ENCODE assay signal across 8 mouse cellular contexts in the genomic region with DNA sequence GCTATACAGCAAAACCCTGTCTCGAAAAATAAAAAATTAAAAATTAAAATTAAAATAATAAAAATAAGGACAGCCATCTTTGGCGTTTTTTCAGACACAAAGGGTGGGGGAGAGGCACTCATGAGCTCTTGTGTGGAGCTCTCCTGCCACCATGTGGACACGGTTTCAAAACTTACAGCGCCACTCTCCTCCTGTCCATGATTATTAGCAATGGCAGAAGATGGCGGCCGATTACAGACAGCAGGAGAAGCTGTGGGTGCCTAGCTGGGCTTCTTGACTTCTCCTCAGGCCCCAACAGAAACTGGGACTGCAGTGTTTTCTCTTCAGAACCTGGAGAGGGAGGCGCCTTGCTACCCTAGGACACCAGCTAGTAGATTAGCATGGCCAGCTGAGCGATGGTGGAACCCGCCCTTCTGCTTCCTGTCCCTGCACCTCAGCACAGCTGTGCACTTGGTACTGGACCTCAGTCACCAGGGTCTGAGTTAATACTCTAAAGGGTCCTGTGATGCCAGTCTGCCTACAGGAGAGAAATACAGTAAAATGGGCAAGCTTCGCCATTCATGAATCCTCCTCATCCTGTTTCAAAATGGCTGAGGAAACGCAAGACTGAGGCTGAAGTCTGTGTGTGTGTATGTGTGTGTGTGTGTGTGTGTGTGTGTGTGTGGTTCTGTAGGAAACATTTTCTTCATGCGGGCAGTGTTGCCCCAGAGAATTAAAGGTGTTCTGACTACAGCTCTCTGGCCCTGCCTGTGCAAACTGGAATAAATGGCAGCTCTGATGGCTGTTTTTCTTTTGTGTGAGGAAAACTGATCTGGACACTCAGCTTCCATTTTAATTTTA.
DNase-seq lines count a peak whose midpoint lies in the region; ATAC-seq and TF ChIP-seq lines count a peak whose summit lies in the region.

No protein-coding gene starts in this region.

- H3K4me3 ChIP-seq in kidney, adult 2 months (ENCODE audit: insufficient read depth, low read depth, low read length): no peak overlapping the region
- no peak overlapping the region for H3K4me3 ChIP-seq in ES-Bruce4 (ENCODE audit: low read depth, low read length)
- no peak overlapping the region for H3K4me3 ChIP-seq in hindbrain, embryonic 11.5 days (ENCODE audit: low read depth, low read length)
- H3K4me3 ChIP-seq in liver, embryonic 16.5 days (ENCODE audit: low read depth, low read length): peak overlapping the region; percentile 32

- 96% methylated on average over 12 of the region's 12 CpGs for WGBS in kidney, adult 2 months
- WGBS in hindbrain, embryonic 11.5 days: 80% methylated on average over 12 of the region's 12 CpGs
- WGBS in liver, embryonic 16.5 days (ENCODE audit: insufficient replicate concordance): 55% methylated on average over 12 of the region's 12 CpGs

- H3K27me3 ChIP-seq in kidney, adult 2 months (replicated peaks; ENCODE audit: control insufficient read depth, insufficient read depth, low read length): no peaks in the 10 kb centered on the region
- H3K27me3 ChIP-seq in ES-Bruce4 (ENCODE audit: control insufficient read depth, insufficient read depth, low read length, poor library complexity, severe bottlenecking): no peaks in the 10 kb centered on the region
- H3K27me3 ChIP-seq in hindbrain, embryonic 11.5 days (ENCODE audit: control insufficient read depth, insufficient read depth, low read length): no peaks in the 10 kb centered on the region
- no peaks in the 10 kb centered on the region for H3K27me3 ChIP-seq in liver, embryonic 16.5 days (ENCODE audit: control insufficient read depth, insufficient read depth, low read depth, low read length)

- peak; percentile 62 for DNase-seq in kidney, adult 11 months
- no peak for DNase-seq in kidney, adult 2 months
- DNase-seq in c-Kit-positive CD71-positive TER-119-positive erythroid progenitor cells, embryonic 14.5 days (ENCODE audit: low spot score): peak; percentile 47
- DNase-seq in hindbrain, embryonic 11.5 days (ENCODE audit: low spot score): peak; percentile 58
- DNase-seq in T-cell, adult 2 months (ENCODE audit: low spot score): no peak
- no peak for DNase-seq in adrenal gland, postnatal 25 days

- TF ChIP-seq POLR2A in kidney, adult 2 months (IDR thresholded peaks at IDR 0.05; ENCODE audit: low read depth, low read length): no peak
- no peak for TF ChIP-seq POLR2A in ES-Bruce4 (IDR thresholded peaks at IDR 0.05; ENCODE audit: insufficient read depth, low read length)

- H3K9me3 ChIP-seq in ES-Bruce4 (replicated peaks; ENCODE audit: control insufficient read depth, insufficient read depth, low read length, poor library complexity, severe bottlenecking): no peaks in the 10 kb centered on the region
- no peaks in the 10 kb centered on the region for H3K9me3 ChIP-seq in hindbrain, embryonic 11.5 days (ENCODE audit: control insufficient read depth, low read length)
- H3K9me3 ChIP-seq in liver, embryonic 16.5 days (replicated peaks; ENCODE audit: control insufficient read depth, low read length): no peaks in the 10 kb centered on the region

- no peak for ATAC-seq in hindbrain, embryonic 11.5 days (ENCODE audit: low FRiP score)
- no peak for ATAC-seq in liver, embryonic 16.5 days (ENCODE audit: low read depth)

- no peak overlapping the region for H3K9ac ChIP-seq in ES-Bruce4 (ENCODE audit: low read depth, poor library complexity, severe bottlenecking)
- H3K9ac ChIP-seq in hindbrain, embryonic 11.5 days (ENCODE audit: low read depth, low read length): no peak overlapping the region
- no peak overlapping the region for H3K9ac ChIP-seq in liver, embryonic 16.5 days (ENCODE audit: low read depth, low read length)

- no peak for TF ChIP-seq EP300 in ES-Bruce4 (IDR thresholded peaks at IDR 0.05; ENCODE audit: insufficient read depth, low read depth, low read length)

- no peak for TF ChIP-seq CTCF in kidney, adult 2 months (conservative IDR thresholded peaks at IDR 0.05; ENCODE audit: insufficient read depth, insufficient read length, low read depth, low read length)
- peak; percentile 18 for TF ChIP-seq CTCF in ES-Bruce4 (IDR thresholded peaks at IDR 0.05; ENCODE audit: low read depth, low read length)

- no peak overlapping the region for H3K4me2 ChIP-seq in hindbrain, embryonic 11.5 days (replicated peaks; ENCODE audit: low read depth, low read length)
- peak overlapping the region; percentile 30 for H3K4me2 ChIP-seq in liver, embryonic 16.5 days (ENCODE audit: low read depth, low read length)

- H3K4me1 ChIP-seq in kidney, adult 2 months (ENCODE audit: control insufficient read depth, insufficient read depth, low read length): no peaks in the 10 kb centered on the region
- no peaks in the 10 kb centered on the region for H3K4me1 ChIP-seq in ES-Bruce4 (ENCODE audit: control insufficient read depth, insufficient read depth, low read length)
- H3K4me1 ChIP-seq in hindbrain, embryonic 11.5 days (replicated peaks; ENCODE audit: control insufficient read depth, insufficient read depth, low read length): no peaks in the 10 kb centered on the region
- H3K4me1 ChIP-seq in liver, embryonic 16.5 days (ENCODE audit: control insufficient read depth, low read depth, low read length): no peaks in the 10 kb centered on the region

- no peak overlapping the region for H3K27ac ChIP-seq in kidney, adult 2 months (ENCODE audit: insufficient read depth, low read depth, low read length)
- H3K27ac ChIP-seq in ES-Bruce4 (ENCODE audit: insufficient read depth, low read length): no peak overlapping the region
- no peak overlapping the region for H3K27ac ChIP-seq in hindbrain, embryonic 11.5 days (ENCODE audit: low read depth, low read length)
- H3K27ac ChIP-seq in liver, embryonic 16.5 days (ENCODE audit: low read length): no peak overlapping the region

- H3K36me3 ChIP-seq in kidney, adult 2 months (ENCODE audit: control insufficient read depth, insufficient read depth, low read length): no peaks in the 10 kb centered on the region
- H3K36me3 ChIP-seq in ES-Bruce4 (ENCODE audit: control insufficient read depth, insufficient read depth, low read length, poor library complexity, severe bottlenecking): peaks cover 23% of the 10 kb centered on the region
- no peaks in the 10 kb centered on the region for H3K36me3 ChIP-seq in hindbrain, embryonic 11.5 days (ENCODE audit: control insufficient read depth, insufficient read depth, low read length)
- no peaks in the 10 kb centered on the region for H3K36me3 ChIP-seq in liver, embryonic 16.5 days (ENCODE audit: control insufficient read depth, insufficient read depth)

Comparison
In these comparisons a context has a peak if more than half of its experiments do, and no peak if none do; other contexts are left out.
1. DNase-seq: peak in kidney, adult 11 months (single experiment), c-Kit-positive CD71-positive TER-119-positive erythroid progenitor cells, embryonic 14.5 days (single experiment) and hindbrain, embryonic 11.5 days (single experiment); none in kidney, adult 2 months (single experiment), T-cell, adult 2 months (single experiment) and adrenal gland, postnatal 25 days (single experiment).